Mouse (Mus musculus): ENCODE results near the gene Stx4a. TPM values are rescaled to one million over a fixed set of nuclear protein-coding genes. Genes with fewer than 3 reads are reported as not detected.
A peak's percentile ranks its signal among the peaks of the same experiment; 100 is the strongest.
"Not testable (repeated sequence)": the region's sequence is repeated elsewhere in the genome, so short reads cannot be mapped to it uniquely, and the experiment has no call there.

The Stx4a gene
- total RNA-seq, 2 experiments from 2014 or later, result 92.5 to 108 TPM

GRCm38 (mm10) chr7:127814241-127814921, 9.7 kb upstream of the Stx4a start:
- DNase-seq, result peak; percentile 77

- no peak for DNase-seq
Observed at GRCm38 (mm10) chr7:127815116-127815665, 8.9 kb upstream of the Stx4a start.

- peak; percentile 45 to 59 for DNase-seq
Observed at GRCm38 (mm10) chr7:127815954-127816821, 7.9 kb upstream of the Stx4a start.

- no peak for DNase-seq
Observed at GRCm38 (mm10) chr7:127817053-127817452, 7.0 kb upstream of the Stx4a start.

- no peak for DNase-seq
Observed at GRCm38 (mm10) chr7:127817776-127818175, 6.3 kb upstream of the Stx4a start.

GRCm38 (mm10) chr7:127820836-127821509, 3.1 kb upstream of the Stx4a start:
- DNase-seq, result peak in 1 of 2 experiments; percentile 31

GRCm38 (mm10) chr7:127822494-127822893, 1.6 kb upstream of the Stx4a start:
- no peak for DNase-seq

GRCm38 (mm10) chr7:127823236-127824171, 590 bp upstream of the Stx4a start:
- DNase-seq, result no peak

GRCm38 (mm10) chr7:127835550-127835949, 11.5 kb downstream of the Stx4a start:
- DNase-seq, result no peak

GRCm38 (mm10) chr7:127837473-127837872, 13.4 kb downstream of the Stx4a start:
- no peak for DNase-seq

- not testable (repeated sequence) for DNase-seq
Observed at GRCm38 (mm10) chr7:127837878-127838277, 13.8 kb downstream of the Stx4a start.

GRCm38 (mm10) chr7:127840031-127840430, 15.9 kb downstream of the Stx4a start:
- DNase-seq, result not testable (repeated sequence)

- DNase-seq, result peak; percentile 45 to 68
Observed at GRCm38 (mm10) chr7:127840886-127841285, 16.8 kb downstream of the Stx4a start.

GRCm38 (mm10) chr7:127841340-127842000, 17.4 kb downstream of the Stx4a start:
- DNase-seq, result peak; percentile 96 to 97

GRCm38 (mm10) chr7:127842001-127842718, 18.1 kb downstream of the Stx4a start:
- DNase-seq, result peak; percentile 86 to 89

- no peak for DNase-seq
Observed at GRCm38 (mm10) chr7:127849973-127850875, 26.1 kb downstream of the Stx4a start.

- DNase-seq, result peak in 1 of 2 experiments; percentile 21
Observed at GRCm38 (mm10) chr7:127850906-127851305, 26.8 kb downstream of the Stx4a start.

- DNase-seq, result no peak
Observed at GRCm38 (mm10) chr7:127858258-127858657, 34.2 kb downstream of the Stx4a start.

GRCm38 (mm10) chr7:127866434-127866833, 42.3 kb downstream of the Stx4a start:
- no peak for DNase-seq
